In genomic region chr17:43534362-43535222, GRCm38 (mm10) we compare ENCODE assay signal across 9 mouse cellular contexts. TPM values are rescaled to one million over a fixed set of nuclear protein-coding genes. Genes with fewer than 3 reads are reported as not detected.
DNase-seq lines count a peak whose midpoint lies in the region; ATAC-seq and TF ChIP-seq lines count a peak whose summit lies in the region.
"Had no signal": no experiment of that assay in that cellular context is flagged by ENCODE, and none has a peak within 500 bp of the region (broad histone marks: within the 10 kb centered on the region; RNA-seq: fewer than 3 reads in every experiment).

No protein-coding gene starts in this region.

- peak overlapping the region; percentile 45 for H3K4me2 ChIP-seq in hindbrain, embryonic 13.5 days

- no peaks in the 10 kb centered on the region for H3K9me3 ChIP-seq in ES-E14 (ENCODE audit: control insufficient read depth, insufficient read depth, low read depth, low read length)
- no peaks in the 10 kb centered on the region for H3K9me3 ChIP-seq in hindbrain, embryonic 13.5 days

- no peak overlapping the region for H3K9ac ChIP-seq in ES-E14 (ENCODE audit: insufficient read depth, low read depth, low read length, poor library complexity, severe bottlenecking)
- H3K9ac ChIP-seq in hindbrain, embryonic 13.5 days = no peak overlapping the region

- peak; percentile 88 for ATAC-seq in hindbrain, embryonic 13.5 days (ENCODE audit: low FRiP score)
- ATAC-seq in megakaryocyte progenitor cell, adult 5-6 weeks (replicated peaks; ENCODE audit: poor library complexity) = peak; percentile 72

- H3K36me3 ChIP-seq in ES-E14 (ENCODE audit: control insufficient read depth, insufficient read depth, low read length, poor library complexity, severe bottlenecking) = no peaks in the 10 kb centered on the region
- H3K36me3 ChIP-seq in hindbrain, embryonic 13.5 days = no peaks in the 10 kb centered on the region
- H3K36me3 ChIP-seq in thymus, adult 2 months (ENCODE audit: control insufficient read depth, insufficient read depth, low read length) = no peaks in the 10 kb centered on the region

- no peaks in the 10 kb centered on the region; a peak in 1 of 4 replicates for H3K4me1 ChIP-seq in ES-E14 (ENCODE audit: control insufficient read depth in 2 of 2, insufficient read depth in 2 of 2, low read length in 2 of 2, poor library complexity in 1 of 2)
- peaks cover 10% of the 10 kb centered on the region for H3K4me1 ChIP-seq in hindbrain, embryonic 13.5 days (replicated peaks)
- H3K4me1 ChIP-seq in thymus, adult 2 months (replicated peaks; ENCODE audit: control insufficient read depth, insufficient read depth, low read length) = no peaks in the 10 kb centered on the region

- no peak for TF ChIP-seq CTCF in gastrocnemius, adult 2 months (IDR thresholded peaks at IDR 0.05)
- no peak for TF ChIP-seq CTCF in thymus, adult 2 months (IDR thresholded peaks at IDR 0.05; ENCODE audit: borderline replicate concordance, control insufficient read depth, extremely low read depth, insufficient read depth, low read length, poor library complexity)

- in situ Hi-C loops in ES-E14 (cut with MboI; ENCODE audit: low sequenced_read_pairs in 2 of 2, unreplicated experiment in 2 of 2) = no loop called here

- H3K27ac ChIP-seq in ES-E14 (ENCODE audit: insufficient read depth, low read depth, low read length, poor library complexity, severe bottlenecking) = no peak overlapping the region
- 0 out of 2 replicates have a peak overlapping the region, but pooled peaks have one; percentile 20 for H3K27ac ChIP-seq in gastrocnemius, adult 2 months
- H3K27ac ChIP-seq in hindbrain, embryonic 13.5 days = no peak overlapping the region
- H3K27ac ChIP-seq in thymus, adult 2 months (ENCODE audit: control insufficient read depth, insufficient read depth, low read length) = no peak overlapping the region
- H3K27ac ChIP-seq: macrophage had no signal

- intact Hi-C loops in gastrocnemius, adult 2 months (cut with DNase I) = no loop called here
- intact Hi-C loops in left cerebral cortex, postnatal 14 days (cut with DNase I) = no loop called here

- 7% methylated on average over 23 of the region's 23 CpGs for WGBS in hindbrain, embryonic 13.5 days
- 34% methylated on average over 23 of the region's 23 CpGs for WGBS in thymus, adult 2 months

- H3K27me3 ChIP-seq in hindbrain, embryonic 13.5 days = no peaks in the 10 kb centered on the region
- no peaks in the 10 kb centered on the region for H3K27me3 ChIP-seq in thymus, adult 2 months (ENCODE audit: control insufficient read depth, insufficient read depth, low read length)

- H3K4me3 ChIP-seq in ES-E14 (ENCODE audit: insufficient read depth in 1 of 2, low read depth in 1 of 2, low read length in 2 of 2, poor library complexity in 1 of 2, severe bottlenecking in 1 of 2) = peak overlapping the region in 1 of 2 experiments; percentile 60; a peak in 2 of 4 replicates
- peak overlapping the region; percentile 58 for H3K4me3 ChIP-seq in gastrocnemius, adult 2 months
- H3K4me3 ChIP-seq in hindbrain, embryonic 13.5 days = peak overlapping the region; percentile 15
- no peak overlapping the region for H3K4me3 ChIP-seq in thymus, adult 2 months (ENCODE audit: control insufficient read depth, insufficient read depth, low read length)

- no peak for TF ChIP-seq POLR2A in thymus, adult 2 months (IDR thresholded peaks at IDR 0.05; ENCODE audit: control insufficient read depth, extremely low read depth, insufficient read depth, low read length, poor library complexity)

- DNase-seq in ES-E14 (ENCODE audit: low read depth, low spot score) = peak; percentile 69
- peak; percentile 51 to 57 for DNase-seq in cerebellum, postnatal 14 days
- DNase-seq in gastrocnemius, adult 2 months = peak; percentile 61
- peak; percentile 13 to 30 for DNase-seq in left cerebral cortex, postnatal 14 days (ENCODE audit: low spot score in 2 of 2)
- peak; percentile 22 for DNase-seq in right cerebral cortex, postnatal 14 days
- no peak for DNase-seq in thymus, adult 2 months

TF ChIP-seq in ES-E14, 5 proteins besides CTCF, POLR2A, EP300 and RAD21:
- TF ChIP-seq HCFC1 (IDR thresholded peaks at IDR 0.05; ENCODE audit: borderline replicate concordance, insufficient read depth, low read length) = no peak
- TF ChIP-seq ZC3H11A (IDR thresholded peaks at IDR 0.05; ENCODE audit: borderline replicate concordance, low read depth, low read length) = no peak
- no peak for TF ChIP-seq ZNF384 (IDR thresholded peaks at IDR 0.05; ENCODE audit: low read depth, low read length)
- TF ChIP-seq MAFK (IDR thresholded peaks at IDR 0.05; ENCODE audit: insufficient read depth, low read depth, low read length) = no peak
- no peak for TF ChIP-seq CHD2 (IDR thresholded peaks at IDR 0.05; ENCODE audit: low read depth, low read length)

RNA-seq across cellular contexts. Expression of gene Ankrd66, which starts 8.8 kb away (rescaled TPM):
- total RNA-seq in ES-E14 (2012; rRNA removed) = not detected in 2 replicates
- not detected for total RNA-seq in gastrocnemius, adult 2 months (2021)
- 1.0 and 2.3 TPM in 2 replicates for polyA plus RNA-seq in hindbrain, embryonic 13.5 days (2015; fragmentation: Nextera tagmentation; extraction: Ambion mirVana)
- not detected for total RNA-seq in left cerebral cortex, postnatal 14 days (2021)
- total RNA-seq in megakaryocyte progenitor cell, adult 5-6 weeks (2015) = not detected in 2 replicates
- not detected in 2 replicates for total RNA-seq in megakaryocyte progenitor cell, adult 5-6 weeks (2017)
- not detected in 2 replicates for polyA plus RNA-seq in thymus, adult 2 months (2012; rRNA removed)

RNA-seq across cellular contexts. Expression of gene Mep1a, which starts 32.0 kb away (rescaled TPM):
- total RNA-seq in ES-E14 (2012; rRNA removed) = not detected in 2 replicates
- not detected for total RNA-seq in gastrocnemius, adult 2 months (2021)
- not detected in 2 replicates for polyA plus RNA-seq in hindbrain, embryonic 13.5 days (2015; fragmentation: Nextera tagmentation; extraction: Ambion mirVana)
- not detected for total RNA-seq in left cerebral cortex, postnatal 14 days (2021)
- total RNA-seq in megakaryocyte progenitor cell, adult 5-6 weeks (2015) = not detected in 2 replicates
- total RNA-seq in megakaryocyte progenitor cell, adult 5-6 weeks (2017) = not detected in 2 replicates
- polyA plus RNA-seq in thymus, adult 2 months (2012; rRNA removed) = 1.0 and 1.7 TPM in 2 replicates
- polyA plus RNA-seq: macrophage had no signal

RNA-seq across cellular contexts. Expression of gene Pla2g7, which starts 33.3 kb away (rescaled TPM):
- total RNA-seq in ES-E14 (2012; rRNA removed) = 4.2 and 5.7 TPM in 2 replicates
- total RNA-seq in gastrocnemius, adult 2 months (2021) = 10 to 100 TPM; 21.5 to 40.7 TPM
- polyA plus RNA-seq in hindbrain, embryonic 13.5 days (2015; fragmentation: Nextera tagmentation; extraction: Ambion mirVana) = 49.4 and 61.3 TPM in 2 replicates
- 10 to 100 TPM; 60.4 to 65.9 TPM for total RNA-seq in left cerebral cortex, postnatal 14 days (2021)
- total RNA-seq in megakaryocyte progenitor cell, adult 5-6 weeks (2015) = 1.3 and 2.0 TPM in 2 replicates
- total RNA-seq in megakaryocyte progenitor cell, adult 5-6 weeks (2017) = 0.88 and 3.2 TPM in 2 replicates
- 6.7 and 9.0 TPM in 2 replicates for polyA plus RNA-seq in thymus, adult 2 months (2012; rRNA removed)
